Mouse (Mus musculus) midbrain, embryonic 10.5 days (tissue): ENCODE measurements around the gene Scamp3. TPM values are rescaled to one million over a fixed set of nuclear protein-coding genes. Genes with fewer than 3 reads are reported as not detected.
A peak's percentile ranks its signal among the peaks of the same experiment; 100 is the strongest.

Source experiments
- DNase-seq: peaks from one replicate; pipeline ENCODE4 v3.0.0-alpha.2; 2017; ENCODE audit warnings: low spot score
- H3K27ac ChIP-seq: fragments of 300-500 bp; sonication (generic); replicated peaks from 2 replicates; pipeline ENCODE4 v1.5.1; 2016; ENCODE audit warnings: mild to moderate bottlenecking
- H3K27me3 ChIP-seq: fragments of 300-500 bp; sonication (generic); 2 replicates; pipeline ENCODE4 v1.6.1; 2016; ENCODE audit warnings: low read depth, mild to moderate bottlenecking; ENCODE audit not compliant: poor library complexity, severe bottlenecking
- H3K36me3 ChIP-seq: fragments of 300-500 bp; sonication (generic); 2 replicates; pipeline ENCODE4 v1.6.1; 2016; ENCODE audit warnings: mild to moderate bottlenecking, moderate library complexity
- H3K4me1 ChIP-seq: fragments of 300-500 bp; sonication (generic); 2 replicates; pipeline ENCODE4 v1.6.1; 2016
- H3K4me3 ChIP-seq: fragments of 300-500 bp; sonication (generic); 2 replicates; pipeline ENCODE4 v1.5.1; 2016; ENCODE audit warnings: mild to moderate bottlenecking, moderate library complexity
- H3K9me3 ChIP-seq: fragments of 300-500 bp; sonication (generic); replicated peaks from 2 replicates; pipeline ENCODE4 v1.6.1; 2016; ENCODE audit warnings: mild to moderate bottlenecking
- WGBS: fragments of 180-500 bp; shearing (Covaris S2); methylation state at CpG from one replicate; pipeline ENCODE4 v1.1.7; 2016; 5-methylcytosine and 5-hydroxymethylcytosine counted together
- polyA plus RNA-seq: library from polyadenylated mRNA; unstranded; fragments of >200 nt; fragmentation: Nextera tagmentation; extraction: Ambion mirVana; gene quantifications from 2 replicates; pipeline ENCODE4 v1.2.1, GENCODE M21; 2016

Gene Scamp3
- polyA plus RNA-seq, 1 experiment from 2014 or later, result 99.2 TPM

DNA sequence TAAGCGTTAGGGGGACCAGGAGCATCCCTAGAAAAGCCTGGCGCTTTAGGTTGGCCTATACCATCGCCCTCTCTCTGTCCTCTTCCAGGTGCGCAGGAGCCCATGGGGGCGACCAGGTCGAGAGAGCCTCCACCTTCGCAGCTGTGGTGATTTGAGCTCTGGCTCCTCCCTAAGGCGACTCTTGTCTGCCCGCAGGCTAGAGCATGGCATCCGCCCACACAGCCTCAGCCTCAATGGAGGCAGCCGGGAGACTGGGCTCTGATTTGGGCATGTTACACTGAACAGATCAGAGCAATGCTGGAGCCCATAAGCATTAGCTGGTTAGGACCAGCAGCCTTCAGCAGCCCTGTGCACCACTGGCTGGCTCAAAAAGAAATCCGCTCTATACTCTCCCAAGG, 11.2 kb downstream of the Scamp3 start:
- Histone ChIP-seq H3K36me3 (peaks cover 24% of the 10 kb centered on the region), H3K27ac (0 out of 2 replicates have a peak overlapping the region, but pooled peaks have one; percentile 3), H3K27me3 (peaks cover 24% of the 10 kb centered on the region), H3K4me1 (peaks cover 47% of the 10 kb centered on the region), H3K4me3 (no peak overlapping the region), H3K9me3 (no peaks in the 10 kb centered on the region)
- 60% methylated on average over 12 of the region's 12 CpGs for WGBS
- DNase-seq, result no peak

DNA sequence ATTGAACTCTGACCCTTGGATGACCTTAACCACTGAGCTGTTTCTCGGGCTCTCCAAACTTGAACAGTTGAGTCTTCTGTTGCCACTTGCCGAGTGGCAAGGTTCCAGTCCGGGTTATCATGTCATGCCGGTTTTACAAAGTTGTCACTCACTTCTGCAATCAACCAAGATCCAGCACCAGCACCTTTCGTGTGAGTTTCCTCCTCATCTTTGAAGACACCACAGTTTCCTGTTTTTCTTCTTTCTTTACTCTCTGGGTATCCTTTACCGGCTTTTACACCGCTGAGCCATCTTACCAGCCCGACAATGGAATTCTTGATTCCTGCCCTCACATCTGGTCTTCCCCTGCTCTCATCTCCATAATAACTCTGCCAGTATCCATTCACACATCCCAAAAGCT, 13.2 kb downstream of the Scamp3 start:
- peaks cover 24% of the 10 kb centered on the region for H3K27me3 ChIP-seq
- H3K9me3 ChIP-seq, result no peaks in the 10 kb centered on the region
- no peak for DNase-seq
- H3K27ac ChIP-seq, result no peak overlapping the region
- peaks cover 21% of the 10 kb centered on the region for H3K36me3 ChIP-seq
- 89% methylated on average over 8 of the region's 8 CpGs for WGBS
- no peak overlapping the region for H3K4me3 ChIP-seq
- peaks cover 29% of the 10 kb centered on the region for H3K4me1 ChIP-seq

GRCm38 (mm10) chr3:89193351-89193750, 16.1 kb downstream of the Scamp3 start:
- no peak for DNase-seq
- H3K4me1 ChIP-seq, result peaks cover 19% of the 10 kb centered on the region
- no peaks in the 10 kb centered on the region for H3K9me3 ChIP-seq
- H3K36me3 ChIP-seq, result peaks cover 5% of the 10 kb centered on the region
- no peak overlapping the region for H3K4me3 ChIP-seq
- WGBS, result 84% methylated on average over 1 of the region's 1 CpGs
- H3K27ac ChIP-seq, result no peak overlapping the region
- peaks cover 6% of the 10 kb centered on the region for H3K27me3 ChIP-seq

DNA sequence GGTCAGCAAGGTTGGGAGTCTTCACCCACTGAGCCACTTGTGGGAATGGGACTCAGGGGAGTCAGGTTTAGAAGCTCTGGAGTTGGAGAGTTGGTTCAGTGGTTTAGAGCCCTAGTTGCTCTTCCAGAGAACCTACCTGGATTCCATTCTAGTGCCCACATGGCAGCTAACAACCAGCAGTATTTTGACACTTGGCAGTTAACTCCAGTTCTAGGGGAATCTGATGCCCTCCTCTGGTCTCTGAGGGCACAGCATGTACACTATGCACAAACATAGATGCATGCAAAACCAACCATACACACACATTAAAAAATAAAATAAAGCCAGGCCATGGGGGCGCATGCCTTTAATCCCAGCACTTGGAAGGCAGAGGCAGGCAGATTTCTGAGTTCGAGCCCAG, 16.6 kb downstream of the Scamp3 start:
- WGBS, result 91% methylated on average over 2 of the region's 2 CpGs
- Histone ChIP-seq H3K9me3 (no peaks in the 10 kb centered on the region), H3K27me3 (peaks cover under 1% of the 10 kb centered on the region; the same call in 1 of the 2 replicates), H3K36me3 (peaks cover 1% of the 10 kb centered on the region; the same call in 1 of the 2 replicates), H3K4me1 (peaks cover 17% of the 10 kb centered on the region), H3K4me3 (no peak overlapping the region), H3K27ac (no peak overlapping the region)
- DNase-seq, result no peak

DNA sequence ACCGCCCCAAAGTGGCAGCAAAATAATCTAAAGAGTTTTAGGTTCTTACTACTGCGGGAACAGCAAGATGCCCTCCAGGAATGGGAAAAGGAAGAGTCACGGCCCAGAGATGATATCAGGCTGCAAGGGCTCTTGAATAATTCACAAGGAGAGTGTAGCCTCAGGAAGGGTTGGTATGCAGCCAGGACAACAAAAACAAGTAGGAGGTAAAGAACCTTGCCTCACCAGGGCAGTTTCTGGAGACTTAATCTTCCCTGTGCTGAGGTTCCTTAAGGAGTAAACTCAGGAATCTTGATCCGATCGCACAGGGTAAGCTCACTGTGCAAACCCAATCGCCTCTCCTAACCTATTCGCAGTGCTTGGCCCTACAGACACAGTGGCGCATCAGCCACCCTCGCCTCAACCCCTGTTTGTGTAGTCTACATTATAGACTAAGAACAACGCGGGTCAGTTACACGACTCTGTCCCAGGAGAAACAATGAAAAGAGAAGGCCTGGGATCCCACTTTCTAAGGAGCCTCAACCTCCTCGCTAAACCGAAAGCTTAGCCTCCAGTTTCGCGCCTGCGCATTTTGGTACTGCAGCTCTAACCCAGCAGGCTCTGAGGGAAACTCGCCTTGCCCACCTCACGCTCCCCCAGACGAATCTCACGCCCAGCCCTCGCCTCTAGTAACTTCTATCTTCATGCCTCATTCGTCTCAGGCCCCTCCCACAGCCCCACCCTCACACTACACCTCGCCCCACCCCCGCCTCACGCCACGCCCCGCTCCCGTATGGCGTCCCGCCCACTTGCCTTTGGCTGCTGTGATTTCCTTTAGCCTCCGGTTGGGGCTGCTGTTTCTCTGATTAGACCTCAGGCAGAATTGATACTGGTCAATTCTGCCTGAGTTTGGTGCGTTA, 19.0 kb downstream of the Scamp3 start:
- Histone ChIP-seq H3K4me1 (peaks cover 17% of the 10 kb centered on the region), H3K27ac (peak overlapping the region; percentile 89), H3K27me3 (no peaks in the 10 kb centered on the region), H3K4me3 (peak overlapping the region; percentile 51), H3K9me3 (no peaks in the 10 kb centered on the region), H3K36me3 (no peaks in the 10 kb centered on the region)
- 7% methylated on average over 33 of the region's 33 CpGs for WGBS
- DNase-seq, result peak; percentile 95

- H3K27me3 ChIP-seq, result no peaks in the 10 kb centered on the region
- H3K36me3 ChIP-seq, result peaks cover 10% of the 10 kb centered on the region
- 75% methylated on average over 3 of the region's 3 CpGs for WGBS
- peaks cover 26% of the 10 kb centered on the region for H3K4me1 ChIP-seq
- no peaks in the 10 kb centered on the region for H3K9me3 ChIP-seq
- H3K27ac ChIP-seq, result no peak overlapping the region
- DNase-seq, result no peak
- no peak overlapping the region for H3K4me3 ChIP-seq
Observed at GRCm38 (mm10) chr3:89199839-89200238, 22.6 kb downstream of the Scamp3 start.

DNA sequence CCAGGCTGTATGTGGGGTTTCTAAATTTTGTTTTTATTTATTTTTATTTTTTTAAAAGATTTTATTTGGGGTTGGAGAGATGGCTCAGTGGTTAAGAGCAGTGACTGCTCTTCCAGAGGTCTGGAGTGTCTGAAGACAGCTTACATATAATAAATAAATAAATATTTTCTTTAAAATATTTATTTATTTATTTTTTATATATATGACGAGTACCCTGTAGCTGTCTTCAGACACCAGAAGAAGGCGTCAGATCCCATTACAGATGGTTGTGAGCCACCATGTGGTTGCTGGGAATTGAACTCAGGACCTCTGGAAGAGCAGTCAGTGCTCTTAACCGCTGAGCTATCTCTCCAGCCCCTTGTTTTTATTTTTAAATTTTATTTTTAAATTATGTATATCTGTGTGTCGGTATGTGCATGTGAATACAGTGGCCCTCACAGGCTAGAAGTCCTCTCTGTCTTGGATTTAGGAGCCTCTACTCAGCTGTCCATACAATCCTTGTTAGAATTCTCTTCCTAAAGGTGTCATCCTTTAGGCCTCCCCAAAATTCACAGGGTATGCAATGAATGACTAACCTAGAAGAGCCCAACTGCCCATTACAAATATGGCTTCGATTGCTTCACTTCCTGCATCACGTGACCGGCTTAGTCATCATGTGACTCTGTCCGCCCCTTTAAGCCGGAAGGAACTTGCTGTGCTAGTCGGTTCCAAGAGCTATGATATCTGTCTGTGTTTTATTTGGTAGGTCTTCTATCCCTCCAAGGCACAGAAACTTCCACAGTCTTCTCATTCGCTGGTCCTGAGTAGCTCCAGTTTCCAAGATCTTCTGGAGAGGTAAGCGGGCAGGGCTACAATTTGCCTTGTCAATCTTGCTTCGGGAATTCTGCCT, 25.2 kb downstream of the Scamp3 start, which contains the start of gene Gba:
Gene Gba (plus strand): TSS at position 676 of the 889 bp plus-strand sequence.
- WGBS, result 28% methylated on average over 13 of the region's 13 CpGs
- H3K9me3 ChIP-seq, result no peaks in the 10 kb centered on the region
- H3K4me3 ChIP-seq, result peak within 1 kb of the TSS; percentile 56
- H3K4me1 ChIP-seq, result peaks cover 9% of the 10 kb centered on the region
- H3K27me3 ChIP-seq, result no peaks in the 10 kb centered on the region
- H3K36me3 ChIP-seq, result peaks cover 37% of the 10 kb centered on the region
- DNase-seq, result peak; percentile 87
- peak within 1 kb of the TSS; percentile 23 for H3K27ac ChIP-seq

DNA sequence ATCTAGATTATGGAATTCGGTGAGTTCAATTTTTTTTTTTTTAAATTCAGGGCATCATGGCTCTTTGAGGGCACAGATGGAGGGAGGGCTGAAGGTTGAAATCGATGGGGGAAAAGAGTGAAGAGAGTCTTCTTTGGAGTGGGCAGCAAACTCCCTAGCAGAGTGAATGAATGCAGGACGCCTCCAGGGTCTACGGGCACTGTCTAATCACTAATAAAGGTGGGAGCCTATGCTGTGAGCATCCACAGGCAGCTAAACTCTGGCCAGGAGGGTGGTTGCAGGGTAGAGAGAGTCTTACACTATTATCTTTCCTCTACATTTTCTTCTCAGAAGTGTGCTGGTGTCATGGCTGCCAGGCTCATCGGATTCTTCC, 25.9 kb downstream of the Scamp3 start:
- Histone ChIP-seq H3K27me3 (no peaks in the 10 kb centered on the region), H3K4me3 (peak overlapping the region; percentile 56), H3K27ac (peak overlapping the region; percentile 23), H3K4me1 (peaks cover 9% of the 10 kb centered on the region), H3K36me3 (peaks cover 43% of the 10 kb centered on the region), H3K9me3 (no peaks in the 10 kb centered on the region)
- 45% methylated on average over 5 of the region's 5 CpGs for WGBS
- no peak for DNase-seq

- Histone ChIP-seq H3K36me3 (peaks cover 73% of the 10 kb centered on the region), H3K27ac (no peak overlapping the region), H3K27me3 (no peaks in the 10 kb centered on the region), H3K4me3 (no peak overlapping the region), H3K9me3 (no peaks in the 10 kb centered on the region), H3K4me1 (peaks cover 9% of the 10 kb centered on the region)
- DNase-seq, result no peak
- 93% methylated on average over 7 of the region's 7 CpGs for WGBS
Observed at GRCm38 (mm10) chr3:89206079-89206478, 28.8 kb downstream of the Scamp3 start.

GRCm38 (mm10) chr3:89206695-89207094, 29.4 kb downstream of the Scamp3 start:
- Histone ChIP-seq H3K27me3 (no peaks in the 10 kb centered on the region), H3K4me3 (no peak overlapping the region), H3K27ac (no peak overlapping the region), H3K36me3 (peaks cover 79% of the 10 kb centered on the region), H3K9me3 (no peaks in the 10 kb centered on the region), H3K4me1 (peaks cover 9% of the 10 kb centered on the region)
- WGBS, result 88% methylated on average over 2 of the region's 2 CpGs
- no peak for DNase-seq

DNA sequence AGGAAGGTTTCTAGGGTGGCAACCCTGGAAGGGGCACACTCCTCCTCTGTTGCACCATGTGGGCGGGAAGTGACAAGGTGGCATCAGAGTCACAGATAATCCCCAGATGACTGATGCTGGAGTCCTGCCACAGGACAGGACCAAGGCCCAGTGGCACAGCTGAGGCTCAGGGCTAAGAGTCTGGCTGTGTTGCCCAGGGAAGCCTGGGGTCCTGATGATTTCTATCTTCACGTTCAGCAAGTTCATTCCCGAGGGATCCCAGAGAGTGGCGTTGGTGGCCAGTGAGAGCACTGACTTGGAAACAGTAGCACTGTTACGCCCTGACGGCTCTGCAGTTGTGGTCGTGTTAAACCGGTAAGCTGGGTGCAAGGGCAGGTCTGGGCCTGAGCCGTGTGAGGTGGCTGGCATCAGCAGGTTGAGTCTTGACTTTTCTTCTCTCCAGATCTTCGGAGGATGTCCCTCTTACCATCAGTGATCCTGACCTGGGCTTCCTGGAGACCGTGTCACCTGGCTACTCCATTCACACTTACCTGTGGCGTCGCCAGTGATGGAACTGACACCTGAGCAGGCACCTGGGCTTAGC, 30.9 kb downstream of the Scamp3 start:
- peaks cover 80% of the 10 kb centered on the region for H3K36me3 ChIP-seq
- H3K4me1 ChIP-seq, result peaks cover 17% of the 10 kb centered on the region

GRCm38 (mm10) chr3:89208736-89209135, 31.5 kb downstream of the Scamp3 start:
- H3K9me3 ChIP-seq, result no peaks in the 10 kb centered on the region
- H3K27ac ChIP-seq, result no peak overlapping the region
- no peak overlapping the region for H3K4me3 ChIP-seq
- 88% methylated on average over 6 of the region's 6 CpGs for WGBS
- H3K4me1 ChIP-seq, result peaks cover 17% of the 10 kb centered on the region
- DNase-seq, result no peak
- no peaks in the 10 kb centered on the region for H3K27me3 ChIP-seq
- H3K36me3 ChIP-seq, result peaks cover 80% of the 10 kb centered on the region

More for the DNA sequence above, 30.9 kb downstream of the Scamp3 start:
- Histone ChIP-seq H3K27me3 (no peaks in the 10 kb centered on the region), H3K27ac (no peak overlapping the region), H3K9me3 (no peaks in the 10 kb centered on the region), H3K4me3 (no peak overlapping the region)
- WGBS, result 92% methylated on average over 13 of the region's 13 CpGs
- DNase-seq, result no peak
